Mouse (Mus musculus) ES-Bruce4 (cell line): ENCODE data around the gene Bdh2. TPM values are rescaled to one million over a fixed set of nuclear protein-coding genes. Genes with fewer than 3 reads are reported as not detected.

Experiments
- H3K27ac ChIP-seq: 2 replicates; pipeline ENCODE4 v1.5.1; 2012; ENCODE audit warnings: low read length, inconsistent platforms; ENCODE audit not compliant: insufficient read depth
- H3K27me3 ChIP-seq: 2 replicates; pipeline ENCODE4 v1.6.1; 2012; ENCODE audit warnings: mild to moderate bottlenecking, low read length, inconsistent platforms; ENCODE audit not compliant: control insufficient read depth, poor library complexity, insufficient read depth, severe bottlenecking
- H3K36me3 ChIP-seq: 2 replicates; pipeline ENCODE4 v1.6.1; 2012; ENCODE audit warnings: inconsistent platforms, mild to moderate bottlenecking, low read length, moderate library complexity; ENCODE audit not compliant: control insufficient read depth, poor library complexity, insufficient read depth, severe bottlenecking
- H3K4me1 ChIP-seq: one replicate; pipeline ENCODE4 v1.8.1; 2011; ENCODE audit warnings: low read length; ENCODE audit not compliant: control insufficient read depth, insufficient read depth
- H3K4me3 ChIP-seq: 2 replicates; pipeline ENCODE4 v1.5.1; 2011; ENCODE audit warnings: low read depth, mild to moderate bottlenecking, low read length
- H3K9ac ChIP-seq: 2 replicates; pipeline ENCODE4 v1.6.1; 2012; ENCODE audit warnings: low read depth, mild to moderate bottlenecking, inconsistent platforms; ENCODE audit not compliant: poor library complexity, severe bottlenecking
- H3K9me3 ChIP-seq: replicated peaks from 2 replicates; pipeline ENCODE4 v1.6.1; 2012; ENCODE audit warnings: mild to moderate bottlenecking, low read length, inconsistent platforms; ENCODE audit not compliant: control insufficient read depth, poor library complexity, insufficient read depth, severe bottlenecking
- CTCF ChIP-seq: IDR thresholded peaks from one replicate; pipeline ENCODE4 v1.8.1; 2011; ENCODE audit warnings: low read depth, low read length
- EP300 ChIP-seq: IDR thresholded peaks from 2 replicates; pipeline ENCODE4 v1.6.1; 2011; ENCODE audit warnings: low read depth, low read length; ENCODE audit not compliant: insufficient read depth
- POLR2A ChIP-seq: IDR thresholded peaks from one replicate; pipeline ENCODE4 v1.8.1; 2011; ENCODE audit warnings: low read length; ENCODE audit not compliant: insufficient read depth
- polyA plus RNA-seq: library from polyadenylated mRNA; stranded (reverse); fragments of >200 nt; gene quantifications from 2 replicates; pipeline ENCODE4 v1.2.4, GENCODE M21; 2011; ENCODE audit warnings: low read depth; ENCODE audit not compliant: missing spikeins, insufficient read depth, insufficient read length

The Bdh2 gene
- polyA plus RNA-seq, 1 experiment = 3.8 TPM

GRCm38 (mm10) chr3:135272627-135273026 lies 8.4 kb upstream of the Bdh2 start:
- Histone ChIP-seq H3K9ac (no peak overlapping the region), H3K4me1 (no peaks in the 10 kb centered on the region), H3K36me3 (peaks cover 14% of the 10 kb centered on the region), H3K27ac (no peak overlapping the region), H3K4me3 (no peak overlapping the region), H3K27me3 (no peaks in the 10 kb centered on the region), H3K9me3 (no peaks in the 10 kb centered on the region)
- TF ChIP-seq CTCF (no peak), EP300 (no peak), POLR2A (no peak)

DNA sequence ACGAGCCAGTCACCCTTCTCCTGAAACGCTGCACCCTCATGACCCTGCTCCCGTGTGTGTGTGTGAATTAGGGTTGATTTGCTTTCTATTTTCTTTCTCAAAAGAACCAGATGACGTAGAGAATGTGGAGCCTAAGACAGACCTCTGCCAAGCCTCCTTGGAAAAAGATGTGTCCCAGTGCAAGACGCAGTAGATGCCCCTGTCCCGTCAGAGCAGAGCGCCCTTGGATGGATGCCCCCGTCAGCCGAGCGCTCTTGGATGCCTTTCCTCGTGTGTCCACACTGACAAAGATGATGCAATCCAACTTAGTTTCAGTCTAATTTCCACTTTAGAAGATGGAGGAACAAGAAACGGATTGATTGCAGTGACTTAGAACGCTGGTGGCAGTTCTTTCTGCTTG lies 8.0 kb upstream of the Bdh2 start:
- Histone ChIP-seq H3K9me3 (no peaks in the 10 kb centered on the region), H3K27ac (no peak overlapping the region), H3K4me1 (no peaks in the 10 kb centered on the region), H3K36me3 (peaks cover 14% of the 10 kb centered on the region), H3K4me3 (no peak overlapping the region), H3K9ac (no peak overlapping the region), H3K27me3 (no peaks in the 10 kb centered on the region)
- no peak for TF ChIP-seq POLR2A
- no peak for TF ChIP-seq CTCF
- no peak for TF ChIP-seq EP300

DNA sequence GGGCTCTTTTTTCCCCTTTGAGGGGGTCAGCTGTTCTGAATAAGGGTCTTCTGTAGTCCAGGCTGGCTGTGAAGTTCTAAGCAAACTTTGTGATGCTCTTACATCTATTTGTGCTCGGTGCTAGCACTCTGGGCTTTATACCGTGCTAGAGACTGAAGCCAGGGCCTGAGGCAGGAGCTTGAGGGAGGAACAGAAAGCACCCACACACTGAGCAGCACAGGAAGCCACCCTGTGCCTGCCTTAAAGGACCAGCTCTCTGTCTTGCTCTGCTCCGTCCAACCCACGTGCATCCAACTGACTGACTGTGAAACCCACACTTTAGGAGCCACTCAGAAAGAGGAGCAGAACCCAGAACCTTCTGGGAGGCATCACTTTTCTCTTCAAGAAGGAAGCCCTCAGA lies 861 bp upstream of the Bdh2 start:
- Histone ChIP-seq H3K36me3 (no peaks in the 10 kb centered on the region), H3K27me3 (no peaks in the 10 kb centered on the region), H3K9me3 (no peaks in the 10 kb centered on the region), H3K27ac (no peak overlapping the region), H3K4me3 (no peak overlapping the region), H3K4me1 (no peaks in the 10 kb centered on the region), H3K9ac (no peak overlapping the region)
- no peak for TF ChIP-seq POLR2A
- TF ChIP-seq EP300 = no peak
- TF ChIP-seq CTCF = no peak

- no peaks in the 10 kb centered on the region for H3K4me1 ChIP-seq
- H3K4me3 ChIP-seq = no peak overlapping the region
- no peaks in the 10 kb centered on the region for H3K9me3 ChIP-seq
- no peaks in the 10 kb centered on the region for H3K36me3 ChIP-seq
- H3K27me3 ChIP-seq = no peaks in the 10 kb centered on the region
- no peak overlapping the region for H3K27ac ChIP-seq
- TF ChIP-seq EP300 = no peak
- no peak for TF ChIP-seq CTCF
- TF ChIP-seq POLR2A = no peak
- no peak overlapping the region for H3K9ac ChIP-seq
Observed at GRCm38 (mm10) chr3:135281701-135282100, 680 bp downstream of the Bdh2 start.

DNA sequence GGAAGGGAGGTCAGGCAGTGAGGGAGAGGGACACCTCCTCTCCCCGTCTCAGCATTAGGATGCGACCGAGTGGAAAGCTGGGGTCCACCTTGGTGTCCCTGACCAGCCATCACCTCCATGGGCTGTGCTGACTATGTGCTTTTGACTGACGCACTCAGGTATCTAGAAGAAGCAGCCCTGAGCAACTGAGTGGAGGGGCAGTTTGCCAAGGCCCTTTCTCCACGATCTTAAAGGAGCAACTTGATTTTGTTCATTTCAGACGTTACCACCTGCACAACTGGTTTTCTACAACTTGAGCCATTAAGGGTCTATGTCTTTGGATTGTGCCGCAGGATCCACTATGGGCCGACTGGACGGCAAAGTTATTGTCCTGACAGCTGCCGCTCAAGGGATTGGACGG lies 4.2 kb downstream of the Bdh2 start:
- no peaks in the 10 kb centered on the region for H3K36me3 ChIP-seq
- no peaks in the 10 kb centered on the region for H3K9me3 ChIP-seq
- no peaks in the 10 kb centered on the region for H3K27me3 ChIP-seq
- H3K4me3 ChIP-seq = no peak overlapping the region
- no peak for TF ChIP-seq CTCF
- no peak for TF ChIP-seq POLR2A
- no peak for TF ChIP-seq EP300
- no peak overlapping the region for H3K27ac ChIP-seq
- no peaks in the 10 kb centered on the region for H3K4me1 ChIP-seq
- H3K9ac ChIP-seq = no peak overlapping the region

DNA sequence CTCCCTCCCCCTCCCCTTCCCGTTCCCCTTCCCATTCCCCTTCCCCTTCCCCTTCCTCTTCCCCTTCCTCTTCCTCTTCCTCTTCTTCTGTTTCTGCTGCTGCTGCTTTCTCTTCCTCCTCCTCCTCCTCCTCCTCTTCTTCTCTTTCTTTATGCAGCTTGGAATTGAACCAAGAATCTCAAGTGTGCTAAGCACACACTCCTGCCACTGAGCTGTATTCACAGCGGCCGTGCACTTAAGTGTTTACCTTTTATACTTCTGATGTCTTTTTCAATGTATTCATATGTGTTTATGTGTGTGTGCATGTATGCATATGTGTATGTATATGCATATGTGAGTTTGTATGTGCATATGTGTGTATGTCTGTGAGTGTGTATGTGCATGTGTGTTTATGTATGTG lies 4.8 kb downstream of the Bdh2 start:
- Histone ChIP-seq H3K4me1 (no peaks in the 10 kb centered on the region), H3K9me3 (no peaks in the 10 kb centered on the region), H3K36me3 (no peaks in the 10 kb centered on the region), H3K27me3 (no peaks in the 10 kb centered on the region), H3K4me3 (no peak overlapping the region), H3K27ac (no peak overlapping the region), H3K9ac (no peak overlapping the region)
- TF ChIP-seq CTCF (no peak), POLR2A (no peak), EP300 (no peak)
